Mouse (Mus musculus): ENCODE data around the gene Gm49342. TPM values are rescaled to one million over a fixed set of nuclear protein-coding genes. Genes with fewer than 3 reads are reported as not detected.
"Not testable (repeated sequence)": the region's sequence is repeated elsewhere in the genome, so short reads cannot be mapped to it uniquely, and the experiment has no call there.

Gm49342 gene
- total and polyA plus RNA-seq, 2 experiments from 2014 or later: 16.3 TPM; not detected in 1

- peak overlapping the region; percentile 43 for H3K4me3 ChIP-seq (ENCODE audit: low read length)
- H3K27me3 ChIP-seq (ENCODE audit: insufficient read depth, low read length): no peaks in the 10 kb centered on the region
- peak overlapping the region; percentile 54 for H3K9ac ChIP-seq (replicated peaks; ENCODE audit: low read length)
- ATAC-seq: peak; percentile 93
- 3% methylated on average over 26 of the region's 26 CpGs for whole genome bisulfite sequencing
- H3K4me2 ChIP-seq (ENCODE audit: low read depth, low read length): peak overlapping the region; percentile 66
- TF ChIP-seq CTCF (IDR thresholded peaks at IDR 0.05; ENCODE audit: low read depth): peak; percentile 73
- H3K27ac ChIP-seq: peak overlapping the region; percentile 66
- peak; percentile 81 for DNase-seq (ENCODE audit: low spot score)
- H3K9me3 ChIP-seq (ENCODE audit: low read length): no peaks in the 10 kb centered on the region
- H3K4me1 ChIP-seq (ENCODE audit: insufficient read depth, low read length): no peaks in the 10 kb centered on the region
- no peaks in the 10 kb centered on the region for H3K36me3 ChIP-seq (ENCODE audit: insufficient read depth, low read length)
Measured at GRCm38 (mm10) chr14:50903973-50904827, 40.1 kb upstream of the Gm49342 start.

- Histone ChIP-seq H3K36me3 (ENCODE audit: insufficient read depth, low read length) (no peaks in the 10 kb centered on the region), H3K9me3 (ENCODE audit: low read length) (no peaks in the 10 kb centered on the region), H3K9ac (replicated peaks; ENCODE audit: low read length) (no peak overlapping the region), H3K4me2 (ENCODE audit: low read depth, low read length) (no peak overlapping the region), H3K4me3 (ENCODE audit: low read length) (no peak overlapping the region), H3K4me1 (ENCODE audit: insufficient read depth, low read length) (no peaks in the 10 kb centered on the region), H3K27ac (no peak overlapping the region), H3K27me3 (ENCODE audit: insufficient read depth, low read length) (no peaks in the 10 kb centered on the region)
- DNase-seq (ENCODE audit: low spot score) (no peak), ATAC-seq (no peak)
- WGBS: 86% methylated on average over 4 of the region's 4 CpGs
- TF ChIP-seq CTCF (IDR thresholded peaks at IDR 0.05; ENCODE audit: low read depth): no peak
Measured at GRCm38 (mm10) chr14:50904828-50905129, 39.5 kb upstream of the Gm49342 start.

GRCm38 (mm10) chr14:50905327-50905726 lies 39.0 kb upstream of the Gm49342 start:
- not testable (repeated sequence) for H3K4me1 ChIP-seq (ENCODE audit: insufficient read depth, low read length); H3K4me3 ChIP-seq (ENCODE audit: low read length); H3K27me3 ChIP-seq (ENCODE audit: insufficient read depth, low read length); H3K36me3 ChIP-seq (ENCODE audit: insufficient read depth, low read length); H3K27ac ChIP-seq; ATAC-seq; DNase-seq (ENCODE audit: low spot score); H3K4me2 ChIP-seq (ENCODE audit: low read depth, low read length); H3K9me3 ChIP-seq (ENCODE audit: low read length); H3K9ac ChIP-seq (replicated peaks; ENCODE audit: low read length)

- no peak for TF ChIP-seq CTCF (IDR thresholded peaks at IDR 0.05; ENCODE audit: low read depth)
- no peak for ATAC-seq
- H3K9ac ChIP-seq (replicated peaks; ENCODE audit: low read length): no peak overlapping the region
- H3K27ac ChIP-seq: no peak overlapping the region
- H3K36me3 ChIP-seq (ENCODE audit: insufficient read depth, low read length): peaks cover 4% of the 10 kb centered on the region; the same call in 1 of the 2 replicates
- no peaks in the 10 kb centered on the region for H3K9me3 ChIP-seq (ENCODE audit: low read length)
- H3K4me2 ChIP-seq (ENCODE audit: low read depth, low read length): no peak overlapping the region
- WGBS: 90% methylated on average over 4 of the region's 4 CpGs
- no peaks in the 10 kb centered on the region for H3K4me1 ChIP-seq (ENCODE audit: insufficient read depth, low read length)
- H3K27me3 ChIP-seq (ENCODE audit: insufficient read depth, low read length): no peaks in the 10 kb centered on the region
- H3K4me3 ChIP-seq (ENCODE audit: low read length): no peak overlapping the region
- DNase-seq (ENCODE audit: low spot score): no peak
Measured at GRCm38 (mm10) chr14:50908126-50908525, 36.2 kb upstream of the Gm49342 start.

GRCm38 (mm10) chr14:50911356-50911755 lies 33.0 kb upstream of the Gm49342 start:
- 64% methylated on average over 3 of the region's 3 CpGs for WGBS
- Histone ChIP-seq H3K27ac (no peak overlapping the region), H3K27me3 (ENCODE audit: insufficient read depth, low read length) (no peaks in the 10 kb centered on the region), H3K9me3 (ENCODE audit: low read length) (no peaks in the 10 kb centered on the region), H3K4me1 (ENCODE audit: insufficient read depth, low read length) (no peaks in the 10 kb centered on the region), H3K36me3 (ENCODE audit: insufficient read depth, low read length) (peaks cover 33% of the 10 kb centered on the region; the same call in 1 of the 2 replicates), H3K4me3 (ENCODE audit: low read length) (no peak overlapping the region), H3K9ac (replicated peaks; ENCODE audit: low read length) (no peak overlapping the region), H3K4me2 (ENCODE audit: low read depth, low read length) (no peak overlapping the region)
- ATAC-seq (no peak), DNase-seq (ENCODE audit: low spot score) (no peak)
- TF ChIP-seq CTCF (IDR thresholded peaks at IDR 0.05; ENCODE audit: low read depth): no peak

- H3K4me3 ChIP-seq (ENCODE audit: low read length): peak overlapping the region; percentile 66
- peak overlapping the region; percentile 74 for H3K4me2 ChIP-seq (ENCODE audit: low read depth, low read length)
- DNase-seq (ENCODE audit: low spot score); H3K27ac ChIP-seq; H3K9me3 ChIP-seq (ENCODE audit: low read length); H3K27me3 ChIP-seq (ENCODE audit: insufficient read depth, low read length); ATAC-seq; H3K4me1 ChIP-seq (ENCODE audit: insufficient read depth, low read length): not testable (repeated sequence)
- H3K36me3 ChIP-seq (ENCODE audit: insufficient read depth, low read length): peaks cover 25% of the 10 kb centered on the region
- H3K9ac ChIP-seq (replicated peaks; ENCODE audit: low read length): peak overlapping the region; percentile 76; the same call in 1 of the 2 replicates
- 73% methylated on average over 1 of the region's 1 CpGs for WGBS
Measured at GRCm38 (mm10) chr14:50923437-50923836, 20.9 kb upstream of the Gm49342 start.

Measured in hindbrain, postnatal 0 days (tissue).